Mouse (Mus musculus) colon, adult 2 months (tissue): ENCODE results near the gene Cntnap1. TPM values are rescaled to one million over a fixed set of nuclear protein-coding genes. Genes with fewer than 3 reads are reported as not detected.

Experiments
- polyA plus RNA-seq: library from polyadenylated mRNA; depleted of rRNA; stranded (reverse); fragments of >200 nt; gene quantifications from 2 replicates; pipeline ENCODE4 v1.2.3, GENCODE M21; 2012; rRNA removed

The Cntnap1 gene
- 8.2 and 8.3 TPM in 2 replicates for polyA plus RNA-seq

DNA sequence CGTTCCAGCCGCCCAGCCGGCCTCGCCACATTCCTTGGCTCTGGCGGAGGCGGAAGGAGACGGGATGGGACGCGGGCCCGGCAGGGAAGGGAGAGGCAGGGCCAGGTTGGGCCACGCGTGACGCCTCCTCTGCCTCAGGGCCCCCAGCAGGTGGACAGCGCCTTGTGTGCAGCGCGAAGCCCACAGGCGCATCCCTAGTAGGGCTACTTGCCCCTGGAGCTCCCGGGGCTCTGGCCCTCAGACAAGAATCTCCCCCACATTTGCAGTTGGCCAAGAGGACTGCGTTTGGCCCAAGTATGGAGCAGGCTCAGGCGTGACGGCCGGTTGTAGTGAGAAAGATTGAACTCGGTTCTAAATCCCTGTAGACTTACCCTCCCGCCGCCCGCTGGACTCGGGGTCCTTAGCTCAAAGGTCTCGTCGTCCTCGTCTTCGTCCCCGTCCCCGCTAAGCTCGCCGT is at the start of gene Cntnap1:
TSS of gene Cntnap1 (plus strand) at position 170 of the 457 bp plus-strand sequence.

DNA sequence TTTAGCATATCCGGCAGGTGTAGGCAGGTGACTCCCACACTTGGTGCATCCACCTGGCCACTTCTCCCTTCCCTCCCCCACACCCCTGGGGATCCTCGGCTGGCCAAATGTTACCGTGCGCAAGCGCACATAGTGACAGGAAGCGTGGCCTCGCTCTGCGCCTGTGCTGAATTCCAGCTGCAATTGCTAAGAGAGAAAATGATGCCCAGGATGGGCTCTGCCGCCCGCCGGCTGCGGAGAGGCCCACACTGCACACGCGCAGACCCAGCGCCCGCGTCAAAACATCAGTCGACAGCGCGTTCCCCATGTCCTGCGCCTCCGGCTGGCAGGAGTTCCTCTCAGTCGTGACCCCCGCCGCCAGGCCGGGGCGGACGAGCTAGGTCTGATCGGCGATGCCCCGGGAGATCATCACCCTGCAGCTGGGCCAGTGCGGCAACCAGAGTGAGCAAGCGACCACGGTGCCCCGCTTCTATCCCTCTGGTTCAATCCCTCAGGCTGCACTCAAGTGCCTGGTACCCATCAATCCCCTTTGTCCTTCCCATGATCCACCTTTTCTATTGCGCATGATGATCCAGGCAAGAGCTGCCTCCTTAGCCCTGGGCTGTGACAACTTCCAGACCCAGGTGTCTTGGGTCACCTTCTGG is 14.5 kb upstream of the Cntnap1 start, which contains the start of gene Tubg2:
TSS of gene Tubg2 (plus strand) at position 180 of the 644 bp plus-strand sequence.

DNA sequence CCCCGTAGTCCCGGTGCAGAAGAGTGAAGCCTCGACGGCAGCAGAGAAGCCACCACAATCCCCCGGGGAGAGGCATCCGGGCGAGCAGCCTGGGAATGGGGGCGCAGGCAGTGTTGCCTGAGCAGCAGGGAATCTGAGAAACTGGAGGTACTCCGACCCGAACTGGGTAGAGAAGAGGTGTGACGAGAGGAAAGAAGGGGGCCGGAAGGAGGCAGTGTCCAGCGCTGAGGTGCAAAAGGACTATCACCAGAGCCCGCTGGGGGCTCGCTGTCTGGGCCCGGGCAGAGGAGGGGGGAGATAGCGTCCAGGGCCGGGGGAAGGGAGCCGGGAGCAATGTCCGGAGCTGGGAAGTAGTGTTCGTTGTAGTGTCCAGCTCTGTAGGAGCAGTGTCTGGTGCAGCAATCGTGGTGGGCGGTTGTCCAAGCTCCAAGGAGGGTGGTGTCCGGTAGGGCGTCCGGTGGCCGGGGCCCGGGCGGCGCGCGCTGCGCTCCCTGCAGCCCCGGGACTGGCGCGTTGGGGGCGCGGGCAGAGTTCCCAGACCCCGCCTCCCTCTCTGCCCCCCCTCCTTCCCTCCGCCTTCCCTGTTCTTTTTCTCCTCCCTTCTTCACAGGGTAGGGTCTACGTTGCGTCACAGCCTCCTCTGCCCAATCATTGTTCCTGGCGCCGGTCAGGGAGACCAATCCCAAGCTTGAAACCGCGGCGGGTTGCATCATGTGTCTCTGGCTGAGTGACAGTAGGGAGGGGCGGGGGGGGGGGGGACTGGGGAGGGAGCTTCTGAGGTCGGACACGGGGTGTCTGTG is 688 bp downstream of the Cntnap1 start, which contains the start of gene Plekhh3:
TSS of gene Plekhh3 (minus strand) at position 541 of the 800 bp plus-strand sequence.

DNA sequence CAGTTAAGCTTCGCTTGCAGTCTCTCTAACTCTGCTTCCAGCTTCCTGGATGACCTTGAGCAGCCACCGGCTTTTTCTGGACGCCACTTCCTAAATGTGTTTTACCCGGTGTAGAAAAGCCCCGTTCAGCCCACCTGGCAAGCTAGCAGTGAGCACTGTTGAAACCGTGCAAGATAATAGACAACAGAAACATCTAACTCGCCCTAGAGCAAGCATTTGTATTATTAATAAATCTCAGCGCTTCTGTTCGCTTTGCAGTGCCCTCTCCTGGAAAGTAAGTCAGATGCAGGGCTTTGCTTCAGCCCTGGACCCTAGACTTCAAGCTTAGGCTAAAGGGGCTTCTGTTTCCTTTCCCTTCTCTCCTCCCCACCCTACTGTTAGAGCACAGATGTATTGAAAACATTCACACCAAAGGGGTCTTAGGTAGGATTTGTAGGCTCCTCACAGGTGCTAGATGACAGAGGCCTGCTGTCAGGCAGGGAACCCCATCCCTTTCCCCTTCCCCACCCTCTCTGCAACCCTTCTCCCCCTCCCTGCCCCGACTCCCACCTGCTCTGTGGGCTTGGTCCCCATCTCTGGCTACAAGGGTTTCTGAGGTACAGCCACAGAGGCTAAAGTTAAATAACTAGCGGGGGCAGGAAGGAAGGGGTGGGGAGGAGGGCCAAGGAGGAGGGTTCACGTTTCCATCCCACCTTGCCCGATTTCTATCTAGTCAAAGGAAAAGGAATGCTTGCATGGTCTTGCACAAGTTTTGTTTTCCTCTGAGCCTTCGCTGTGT is 4.7 kb downstream of the Cntnap1 start, which contains the start of gene Ccr10:
TSS of gene Ccr10 (minus strand) at position 593 of the 778 bp plus-strand sequence.

DNA sequence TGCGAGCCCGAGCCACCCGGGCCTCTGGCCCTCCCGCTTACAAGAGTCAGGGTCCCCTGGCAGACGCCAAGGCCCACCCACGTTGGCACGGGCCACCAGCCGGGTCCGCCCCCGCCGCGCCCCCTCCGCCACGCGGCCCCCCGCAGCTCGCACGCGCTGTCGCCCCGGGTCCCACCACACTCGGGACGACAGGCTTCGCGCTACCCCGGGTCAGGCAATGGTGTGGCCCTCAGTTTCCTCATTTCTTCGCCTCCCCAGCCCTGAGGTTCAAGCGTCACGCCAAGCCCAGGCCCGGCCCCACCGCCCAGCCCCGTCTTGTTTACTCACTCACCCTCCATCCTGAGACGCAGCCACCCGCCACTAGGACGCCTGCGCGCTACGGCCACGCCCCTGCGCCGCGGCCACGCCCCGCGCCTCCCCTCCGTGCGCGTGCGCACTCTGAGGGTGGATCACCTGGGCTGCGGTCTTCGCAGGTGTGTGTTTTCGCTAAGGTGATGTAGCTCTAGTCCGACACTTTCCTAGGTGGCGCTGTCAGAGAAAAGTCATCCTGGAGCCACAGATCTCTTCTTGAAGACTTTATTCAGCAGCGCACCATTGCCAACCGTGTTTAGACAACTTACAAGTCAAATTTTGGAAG is 55.9 kb downstream of the Cntnap1 start, which contains the start of gene Ezh1:
TSS of gene Ezh1 (minus strand) at position 399 of the 637 bp plus-strand sequence.

Other genes starting within 250 kb of the Cntnap1 start
- gene Stat3, start 231.0 kb upstream of the Cntnap1 start, polyA plus RNA-seq: 81.1 and 88.3 TPM in 2 replicates
- 113 and 115 TPM in 2 replicates for gene Cavin1, start 199.6 kb upstream of the Cntnap1 start, polyA plus RNA-seq
- gene Atp6v0a1, start 161.1 kb upstream of the Cntnap1 start, polyA plus RNA-seq: 55.1 and 69.7 TPM in 2 replicates
- 43.0 and 43.7 TPM in 2 replicates for gene Naglu, start 100.5 kb upstream of the Cntnap1 start, polyA plus RNA-seq
- gene Hsd17b1, start 92.1 kb upstream of the Cntnap1 start, polyA plus RNA-seq: 0.41 and 0.91 TPM in 2 replicates
- gene Coasy, start 88.0 kb upstream of the Cntnap1 start, polyA plus RNA-seq: 47.4 and 55.8 TPM in 2 replicates
- gene Mlx, start 83.2 kb upstream of the Cntnap1 start, polyA plus RNA-seq: 80.5 and 109 TPM in 2 replicates
- gene Psmc3ip, start 75.1 kb upstream of the Cntnap1 start, polyA plus RNA-seq: 1.1 and 1.2 TPM in 2 replicates
- gene Retreg3, start 50.6 kb upstream of the Cntnap1 start, polyA plus RNA-seq: 67.8 and 73.7 TPM in 2 replicates
- gene Tubg1, start 50.6 kb upstream of the Cntnap1 start, polyA plus RNA-seq: 12.8 and 14.3 TPM in 2 replicates
- 3.8 and 4.6 TPM in 2 replicates for gene Tubg2, start 14.6 kb upstream of the Cntnap1 start, polyA plus RNA-seq
- gene Plekhh3, start 828 bp downstream of the Cntnap1 start, polyA plus RNA-seq: 47.1 and 53.0 TPM in 2 replicates
- gene Ccr10, start 4.9 kb downstream of the Cntnap1 start, polyA plus RNA-seq: 8.8 and 15.4 TPM in 2 replicates
- gene Ezh1, start 55.9 kb downstream of the Cntnap1 start, polyA plus RNA-seq: 32.4 and 34.9 TPM in 2 replicates
- 35.2 and 41.7 TPM in 2 replicates for gene Ramp2, start 75.5 kb downstream of the Cntnap1 start, polyA plus RNA-seq
- gene Vps25, start 83.2 kb downstream of the Cntnap1 start, polyA plus RNA-seq: 115 and 129 TPM in 2 replicates
- 22.2 and 23.9 TPM in 2 replicates for gene Wnk4, start 90.0 kb downstream of the Cntnap1 start, polyA plus RNA-seq
- 0.54 and 0.91 TPM in 2 replicates for gene Cntd1, start 108.5 kb downstream of the Cntnap1 start, polyA plus RNA-seq
- 727 and 839 TPM in 2 replicates for gene Coa3, start 108.6 kb downstream of the Cntnap1 start, polyA plus RNA-seq
- 101 and 135 TPM in 2 replicates for gene Becn1, start 131.8 kb downstream of the Cntnap1 start, polyA plus RNA-seq
- 31.2 and 34.3 TPM in 2 replicates for gene Psme3, start 145.7 kb downstream of the Cntnap1 start, polyA plus RNA-seq
- gene Aoc2, start 154.5 kb downstream of the Cntnap1 start, polyA plus RNA-seq: 5.0 and 5.5 TPM in 2 replicates
- 22.5 and 22.8 TPM in 2 replicates for gene Aoc3, start 160.1 kb downstream of the Cntnap1 start, polyA plus RNA-seq
- not detected in 2 replicates for gene G6pc, start 197.0 kb downstream of the Cntnap1 start, polyA plus RNA-seq
- gene Aarsd1, start 247.1 kb downstream of the Cntnap1 start, polyA plus RNA-seq: 15.9 and 18.9 TPM in 2 replicates